Mouse (Mus musculus) neutrophil, adult 5-6 weeks (primary cell): Measurements from ENCODE around the gene Parp8. TPM values are rescaled to one million over a fixed set of nuclear protein-coding genes. Genes with fewer than 3 reads are reported as not detected.
A peak's percentile ranks its signal among the peaks of the same experiment; 100 is the strongest.

ENCODE experiments used
- ATAC-seq: fragments of 151-379, 151-347 bp; 2 replicates; pipeline ENCODE4 v1.8.0; 2017; ENCODE audit warnings: mild to moderate bottlenecking, moderate TSS enrichment; ENCODE audit not compliant: insufficient number of reproducible peaks, poor library complexity, low FRiP score, severe bottlenecking; ENCODE audit errors: extremely low read depth
- total RNA-seq: library from RNA; stranded (forward); fragments of 200-1000 nt; gene quantifications from 2 replicates; pipeline ENCODE4 v1.2.3, GENCODE M21; 2017

Gene Parp8
- total RNA-seq, 1 experiment from 2014 or later = 89.8 TPM

- peak; percentile 78; the same call in 1 of the 2 replicates for ATAC-seq
These were observed 88.3 kb downstream of the Parp8 start for GRCm38 (mm10) chr13:116937019-116937418.

- no peak for ATAC-seq
These were observed 107.9 kb downstream of the Parp8 start for GRCm38 (mm10) chr13:116917387-116917930.

DNA sequence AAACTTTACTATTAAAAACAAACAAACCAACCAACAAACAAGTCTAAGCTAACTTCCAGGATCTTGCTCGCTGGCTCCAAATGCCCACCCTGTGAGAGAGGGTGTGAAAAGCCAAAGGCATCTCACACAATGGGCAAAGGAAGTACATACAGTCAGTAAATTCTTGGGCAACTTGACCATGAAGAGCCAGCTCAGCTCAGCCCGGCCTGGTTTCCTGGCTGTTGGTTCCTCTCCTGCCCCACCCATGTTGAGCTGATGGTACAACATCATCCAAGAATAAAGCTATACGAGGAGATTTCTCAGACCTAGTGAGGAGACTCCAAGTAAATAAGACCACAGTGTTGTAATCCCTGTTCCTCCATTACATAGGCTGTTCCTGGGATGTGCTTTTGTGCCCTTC, 117.1 kb downstream of the Parp8 start:
- ATAC-seq = no peak

GRCm38 (mm10) chr13:116903394-116903793, 121.9 kb downstream of the Parp8 start:
- no peak for ATAC-seq

DNA sequence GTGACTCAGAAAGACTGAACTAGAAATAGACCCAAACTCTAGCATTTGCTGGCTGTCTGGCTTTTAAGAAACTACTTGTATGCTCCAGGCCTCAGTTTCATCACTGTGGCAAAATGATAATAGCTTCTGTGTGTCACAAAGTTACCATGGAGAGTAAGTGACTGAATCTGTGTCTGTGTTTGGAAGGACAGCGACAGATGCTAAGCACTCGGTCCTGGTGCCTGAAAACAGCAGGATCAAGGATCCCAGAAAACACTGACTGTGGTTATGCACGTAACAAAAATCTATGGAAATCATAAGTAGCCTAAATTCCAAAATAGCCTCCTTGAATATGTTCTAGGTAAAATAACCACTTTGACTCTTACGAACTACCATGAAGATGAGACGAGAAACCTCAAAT, 126.9 kb downstream of the Parp8 start:
- ATAC-seq = no peak

DNA sequence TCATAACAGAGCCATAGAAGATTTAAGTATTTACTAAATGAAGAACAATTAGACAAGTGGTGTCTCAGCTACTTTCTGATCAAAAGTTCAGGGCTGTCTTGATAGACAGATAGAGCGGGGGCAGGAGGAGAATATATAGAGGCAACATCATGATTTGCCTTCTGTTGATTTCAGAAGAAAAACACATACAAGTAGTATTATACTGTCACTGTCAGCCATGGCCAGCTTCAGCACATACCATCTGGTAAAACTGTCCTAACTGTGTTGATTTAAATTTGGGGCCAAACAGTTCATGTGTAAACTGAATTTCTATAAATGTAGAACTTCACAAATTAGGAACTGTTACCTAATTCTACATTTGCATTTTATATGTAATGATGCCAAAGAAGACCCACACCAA, 127.6 kb downstream of the Parp8 start:
- ATAC-seq = no peak

- no peak for ATAC-seq
These were observed 140.9 kb downstream of the Parp8 start for GRCm38 (mm10) chr13:116884422-116884942.

GRCm38 (mm10) chr13:116882226-116882625, 143.1 kb downstream of the Parp8 start:
- no peak for ATAC-seq

- no peak for ATAC-seq
These were observed 145.7 kb downstream of the Parp8 start for GRCm38 (mm10) chr13:116879580-116880192.

- ATAC-seq = no peak
These were observed 155.1 kb downstream of the Parp8 start for GRCm38 (mm10) chr13:116870221-116870620.

DNA sequence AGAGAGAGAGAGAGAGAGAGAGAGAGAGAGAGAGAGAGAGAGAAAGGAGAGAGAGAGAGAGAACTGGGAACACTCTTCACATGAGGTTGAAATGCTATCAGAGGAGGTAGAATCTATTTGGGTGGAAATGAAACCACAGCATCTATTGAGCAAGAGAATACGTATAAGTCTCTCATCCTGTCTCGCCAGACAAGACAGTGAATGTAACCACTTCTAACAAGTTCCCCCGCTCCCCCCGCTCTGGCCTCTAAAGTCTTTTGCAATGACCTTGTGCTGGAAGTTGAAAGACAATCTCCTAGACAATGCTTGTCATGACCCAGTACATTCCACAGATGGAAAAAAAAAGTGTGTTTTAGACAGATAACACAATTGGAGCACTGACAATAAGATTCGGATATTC, 181.4 kb downstream of the Parp8 start:
- no peak for ATAC-seq

- ATAC-seq = no peak
These were observed 194.4 kb downstream of the Parp8 start for GRCm38 (mm10) chr13:116830984-116831383.

DNA sequence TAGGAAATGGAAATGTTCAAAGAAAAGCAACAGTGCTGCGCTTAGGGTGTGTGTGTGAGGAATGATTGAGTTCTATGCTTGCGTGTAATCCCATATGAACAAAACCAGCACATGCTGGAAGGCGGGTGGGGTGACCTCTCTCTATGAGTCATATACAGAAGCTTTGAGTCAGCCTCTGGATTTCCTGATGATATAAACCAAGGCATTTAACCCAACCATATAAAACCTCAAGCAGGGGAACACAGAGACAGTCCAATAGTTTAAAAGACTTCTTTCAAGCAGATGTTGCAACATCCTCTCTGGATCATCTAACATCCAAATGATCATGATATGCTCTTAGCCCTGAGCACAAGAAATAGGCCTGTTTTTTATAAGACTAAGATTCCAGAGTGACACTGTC, 196.3 kb downstream of the Parp8 start:
- ATAC-seq = no peak

- no peak for ATAC-seq
These were observed 213.9 kb downstream of the Parp8 start for GRCm38 (mm10) chr13:116811456-116811855.

Other genes starting within 250 kb of the Parp8 start
- 409 and 421 TPM in 2 replicates for gene Emb, start 183.0 kb upstream of the Parp8 start, total RNA-seq
- 1.1 and 1.5 TPM in 2 replicates for gene Gm17509, start 195.5 kb upstream of the Parp8 start, total RNA-seq